Mouse (Mus musculus) CD4-positive, CD25-positive, alpha-beta regulatory T cell, adult 4 months (primary cell): ENCODE data around the gene Actn3. TPM values are rescaled to one million over a fixed set of nuclear protein-coding genes. Genes with fewer than 3 reads are reported as not detected.
A peak's percentile ranks its signal among the peaks of the same experiment; 100 is the strongest.
"Not testable (repeated sequence)": the region's sequence is repeated elsewhere in the genome, so short reads cannot be mapped to it uniquely, and the experiment has no call there.

Experiments used
- ATAC-seq: one replicate; pipeline ENCODE4 v1.8.0; 2017
- polyA plus RNA-seq, 2 experiments: library from polyadenylated mRNA; unstranded; fragments of 100-300 nt; shearing (Covaris generic); gene quantifications; one replicate each; pipeline ENCODE4 v1.2.1; 2017

Actn3 gene
- polyA plus RNA-seq, 2 experiments from 2014 or later = not detected

DNA sequence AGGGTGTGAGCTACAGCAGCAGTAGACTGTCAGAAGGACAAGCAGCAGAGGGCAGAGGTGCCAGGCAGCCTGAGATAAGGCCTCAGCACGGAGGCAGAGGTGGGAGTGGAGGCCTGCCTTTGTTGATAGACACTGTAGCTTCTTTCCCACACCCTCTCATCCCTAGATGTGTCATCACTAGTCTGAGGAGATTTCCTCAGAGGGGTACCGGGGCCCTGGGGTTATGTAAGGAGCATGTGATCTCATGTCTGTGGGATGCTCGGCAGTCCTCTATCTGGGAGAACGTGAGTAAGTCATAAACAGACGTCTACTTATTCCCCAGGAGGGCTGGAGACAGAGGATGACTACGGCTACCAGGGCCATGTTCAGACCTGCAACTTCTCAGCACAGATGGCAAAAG is 18.6 kb downstream of the Actn3 start:
- ATAC-seq = no peak

DNA sequence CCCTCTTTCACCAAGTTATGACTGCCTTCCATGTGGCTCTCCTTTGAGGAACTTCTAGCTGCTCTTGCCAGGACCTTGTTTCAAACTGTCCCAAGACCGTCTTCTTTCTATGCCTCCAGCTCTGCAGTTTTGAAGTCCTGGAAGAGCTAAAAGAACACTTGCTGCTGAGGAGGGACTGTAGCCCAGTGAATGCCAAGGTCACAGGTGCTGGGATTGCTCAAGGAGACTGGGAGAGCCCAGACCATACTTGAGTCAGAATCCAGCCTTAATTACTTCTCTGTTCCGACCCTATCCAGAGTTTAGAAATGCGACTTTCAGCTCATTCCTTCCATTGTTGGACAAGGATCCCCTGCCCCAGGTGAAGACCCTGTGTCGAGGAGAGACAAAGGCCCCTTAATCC is 21.8 kb downstream of the Actn3 start:
- ATAC-seq = no peak

DNA sequence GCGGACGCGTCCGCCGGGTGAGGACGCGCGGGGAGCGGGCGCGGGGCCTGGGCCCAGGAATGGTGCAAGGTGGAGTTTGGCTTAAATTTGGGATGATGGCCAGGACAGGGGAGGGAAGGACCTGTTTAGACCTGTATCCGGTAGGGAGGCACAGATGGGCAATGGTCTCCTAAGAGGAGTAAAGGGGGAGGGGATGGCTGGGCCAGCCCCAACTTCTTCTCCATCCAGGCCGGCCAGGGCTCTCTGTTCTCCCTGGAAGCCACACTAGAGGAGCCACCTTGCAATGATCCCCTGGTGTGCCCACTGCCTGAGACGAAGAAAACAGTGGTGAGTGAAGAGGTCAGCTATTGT is 22.3 kb downstream of the Actn3 start:
- ATAC-seq = no peak

DNA sequence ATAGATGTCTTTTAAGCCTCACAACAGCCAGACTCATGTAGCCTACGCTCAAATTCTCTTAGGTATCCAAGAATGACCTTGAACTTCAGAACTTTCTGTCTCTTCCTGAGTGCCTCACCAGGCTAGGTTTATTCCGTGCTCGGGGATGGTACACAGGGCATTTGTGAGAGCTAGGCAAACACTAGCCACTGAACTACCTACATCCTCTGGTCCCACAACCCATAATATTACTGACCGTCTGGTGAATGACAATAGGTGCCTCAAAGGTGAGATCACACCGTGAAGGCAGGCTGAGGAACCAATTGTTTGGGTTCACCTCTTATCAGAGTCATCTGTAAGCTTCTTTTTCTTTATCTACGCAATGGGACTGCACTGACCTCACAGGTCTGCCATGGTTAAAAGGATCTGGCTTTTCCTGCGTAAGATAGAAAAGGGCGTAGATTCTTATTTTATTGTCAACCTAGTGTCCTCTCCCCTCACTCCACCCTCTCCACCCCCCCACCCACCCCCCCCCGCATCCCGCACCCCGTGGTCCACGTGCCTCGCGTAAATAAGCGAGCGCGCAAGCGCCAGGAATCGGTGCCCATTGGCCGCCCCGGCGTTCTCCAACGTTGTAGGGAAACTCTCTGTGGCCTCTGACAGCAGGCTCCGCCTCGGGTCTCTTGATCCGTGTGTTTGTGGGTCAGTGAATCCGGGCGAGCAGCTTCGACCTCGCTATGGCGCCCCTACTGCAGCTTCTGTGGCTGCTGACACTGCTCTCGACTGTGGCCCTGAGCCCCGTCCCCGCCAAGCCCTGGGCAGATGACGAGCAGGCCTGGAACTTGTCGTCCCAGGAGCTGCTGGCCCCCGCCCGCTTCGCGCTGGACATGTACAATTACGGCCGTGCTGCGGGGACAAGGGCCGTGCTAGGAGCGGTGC is 22.9 kb downstream of the Actn3 start, which contains the start of gene Ctsf:
Gene Ctsf, plus strand, starts transcription at position 579 of the 918 bp plus-strand sequence.
- no peak for ATAC-seq

DNA sequence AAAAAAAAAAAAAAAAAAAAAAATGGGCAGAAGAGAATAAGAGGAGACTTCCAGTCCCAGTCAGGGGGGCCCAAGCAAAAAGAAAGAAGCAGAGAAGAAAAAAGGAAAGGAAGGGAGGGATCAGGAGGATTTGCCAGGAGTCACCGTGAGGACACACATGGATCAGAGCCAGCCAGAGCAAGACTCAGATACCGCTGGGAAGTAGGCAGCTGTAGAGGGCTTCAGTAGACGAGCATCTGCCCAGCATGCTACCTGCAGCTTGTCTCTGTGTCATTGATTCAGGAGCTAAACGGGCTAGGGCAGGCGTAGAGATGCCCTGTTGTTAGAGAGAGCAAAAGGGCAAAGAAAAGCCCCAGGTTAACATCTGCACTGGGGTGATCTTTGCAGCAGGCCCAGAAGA is 27.4 kb downstream of the Actn3 start:
- ATAC-seq = no peak

DNA sequence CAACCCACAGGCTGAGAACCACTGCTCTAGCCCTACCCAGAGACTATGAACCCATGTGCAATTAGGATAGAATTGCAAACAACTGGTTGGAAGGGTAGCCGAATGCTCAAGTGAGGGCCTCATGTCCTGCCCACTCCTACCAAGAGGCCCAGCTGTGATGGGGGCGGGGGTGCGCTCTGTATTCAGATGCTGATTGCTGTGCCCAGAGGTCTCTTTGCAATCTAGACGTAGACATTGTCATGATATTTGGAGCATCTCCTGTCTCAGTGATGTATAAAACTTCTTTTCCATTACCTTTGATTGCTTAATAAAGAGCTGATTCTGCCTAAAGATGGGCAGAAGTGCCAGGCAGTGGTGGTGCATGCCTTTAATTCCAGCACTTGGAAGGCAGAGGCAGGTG is 27.9 kb downstream of the Actn3 start:
- no peak for ATAC-seq

DNA sequence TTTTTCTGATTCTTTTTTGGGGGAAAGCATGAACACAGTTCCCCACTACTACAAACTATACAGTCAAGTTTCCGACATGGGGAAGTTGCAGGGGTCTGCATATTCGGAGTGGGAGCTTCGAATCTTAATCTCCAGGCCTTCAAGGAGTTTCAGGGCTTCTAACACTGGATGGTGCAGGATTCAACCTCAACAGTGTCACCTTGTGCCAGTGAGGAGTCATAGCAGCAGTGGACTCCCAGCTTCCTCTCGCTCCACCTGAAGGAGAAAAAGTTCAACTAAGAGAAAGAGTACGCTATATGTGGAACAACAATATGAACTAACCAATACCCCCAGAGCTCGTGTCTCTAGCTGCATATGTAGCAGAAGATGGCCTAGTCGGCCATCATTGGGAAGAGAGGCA is 30.2 kb downstream of the Actn3 start:
- peak; percentile 79 for ATAC-seq

DNA sequence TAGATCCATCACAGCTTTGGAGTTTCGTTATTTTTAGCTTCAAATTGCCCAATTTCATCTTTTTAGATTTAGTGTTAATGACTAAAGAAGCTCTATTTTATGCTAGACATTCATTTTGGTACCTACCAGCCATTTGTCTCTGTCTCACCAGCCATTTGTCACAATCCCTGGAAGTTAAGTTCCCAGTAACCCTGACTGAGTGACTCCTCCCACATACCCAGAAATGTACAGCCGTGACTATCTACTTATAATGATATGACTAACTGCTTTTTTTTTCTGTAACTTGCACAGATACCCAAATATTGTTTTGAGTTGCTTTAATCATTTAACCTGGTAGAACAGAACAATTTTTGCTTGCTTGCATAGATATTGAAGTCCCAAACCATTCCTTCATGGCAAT is 31.9 kb downstream of the Actn3 start:
- ATAC-seq = no peak

DNA sequence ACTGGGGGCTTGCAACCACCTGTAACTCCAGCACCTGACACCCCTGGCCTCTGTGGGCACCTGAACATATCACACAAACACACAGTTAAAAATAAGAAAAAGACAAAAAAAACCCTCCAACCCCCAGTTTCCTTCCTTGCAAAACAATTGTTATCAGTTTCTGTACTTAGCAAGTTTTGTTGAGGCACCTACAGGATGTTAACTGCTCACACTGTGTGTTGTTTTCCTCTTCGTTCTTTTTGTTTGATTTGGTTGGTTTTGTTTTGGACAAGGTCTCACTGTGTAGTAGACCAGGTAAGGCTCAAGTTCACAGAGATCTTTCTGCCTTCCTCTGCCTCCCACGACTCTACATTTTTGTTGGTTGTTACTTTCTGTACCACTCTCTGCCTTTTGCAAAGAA is 35.1 kb downstream of the Actn3 start:
- ATAC-seq = peak; percentile 31

DNA sequence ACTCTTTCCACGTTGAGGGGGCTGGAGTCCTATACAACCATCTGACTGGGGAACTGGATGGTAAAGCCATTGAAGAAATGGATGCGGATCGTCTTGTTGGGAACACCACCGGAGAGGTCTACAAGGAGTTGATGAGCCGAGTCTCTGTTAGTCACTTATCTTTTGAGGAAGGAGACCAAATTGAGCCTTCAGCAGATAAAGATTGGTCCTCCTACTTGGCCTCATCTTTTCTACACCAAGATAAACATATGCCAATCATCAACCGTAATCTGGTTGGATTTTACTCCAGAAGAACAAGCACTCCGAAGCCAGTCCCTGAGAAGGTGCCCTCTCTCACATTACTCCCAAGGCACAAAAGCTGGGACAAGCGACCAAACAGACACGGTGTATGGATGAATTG is 36.9 kb downstream of the Actn3 start:
- no peak for ATAC-seq

DNA sequence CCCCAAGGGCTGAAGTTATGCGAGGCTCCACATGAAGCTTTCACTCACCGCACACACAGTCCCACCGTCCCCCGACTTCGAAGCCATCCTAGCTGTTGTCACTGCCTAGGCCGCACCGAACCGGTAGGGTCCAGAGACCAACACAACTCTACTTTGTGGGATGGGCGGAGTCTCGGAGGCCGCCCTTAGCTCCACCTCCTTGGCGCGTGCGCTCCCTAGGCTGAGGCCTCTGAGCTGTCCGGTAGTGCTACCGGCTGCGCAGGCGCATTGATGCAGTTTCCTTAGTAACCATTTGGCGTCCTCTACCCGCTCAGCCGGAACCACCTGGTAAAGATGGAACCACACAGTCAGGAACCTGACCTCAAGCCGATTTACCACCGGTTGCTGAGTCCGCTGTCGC is 38.6 kb downstream of the Actn3 start, which contains the start of the genes Ccs and Ccdc87:
Gene Ccs, minus strand, starts transcription at position 184 of the 400 bp plus-strand sequence.
Gene Ccdc87, plus strand, starts transcription at position 218 of the 400 bp plus-strand sequence.
- peak; percentile 97 for ATAC-seq

DNA sequence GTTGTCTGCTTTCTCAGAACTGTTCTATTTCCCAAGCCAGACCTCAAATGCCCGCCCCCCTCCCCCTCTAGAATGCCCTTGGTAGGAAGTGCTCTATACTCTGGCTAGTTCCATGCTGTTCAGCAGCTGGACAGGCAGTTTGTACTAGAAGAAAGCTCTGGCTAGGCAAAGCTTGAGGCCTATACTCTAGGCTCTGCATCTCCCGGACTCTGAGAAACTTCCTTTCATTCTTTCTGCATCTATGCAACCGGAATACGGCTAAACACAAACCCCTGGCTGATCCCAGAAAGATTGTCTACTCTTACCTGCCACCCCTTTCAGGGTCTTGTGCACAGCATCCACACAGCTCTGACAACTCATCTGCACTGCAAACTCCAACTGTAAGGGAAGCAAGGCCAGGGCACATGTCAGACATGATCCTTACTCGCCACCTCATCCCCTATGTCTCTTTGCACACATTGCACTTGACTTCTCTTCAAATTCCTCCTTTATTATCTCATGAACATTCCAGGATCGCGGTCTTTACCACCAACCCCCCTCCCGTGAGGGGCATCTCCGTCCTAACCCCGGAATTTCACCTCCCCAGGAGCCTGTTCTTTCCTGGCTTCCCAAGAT is 39.1 kb downstream of the Actn3 start:
- ATAC-seq = no peak

DNA sequence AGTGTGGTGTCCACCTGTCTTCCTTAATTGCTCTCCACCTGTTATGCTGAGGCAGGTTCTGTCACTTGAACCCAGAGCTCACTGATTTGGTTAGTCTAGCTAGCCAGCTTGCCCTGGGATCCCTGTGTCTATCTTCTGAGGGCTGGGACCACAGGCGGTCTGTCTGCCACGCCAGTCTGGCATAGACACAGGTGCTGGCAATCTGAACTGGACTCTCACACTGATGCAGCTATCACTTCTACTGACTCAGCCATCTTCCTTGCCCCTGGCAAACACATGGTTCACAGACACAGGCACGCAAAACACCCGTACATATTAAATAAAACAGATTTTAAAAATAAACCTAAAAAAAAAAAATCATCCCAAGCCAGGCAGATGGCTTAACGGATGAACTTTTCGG is 40.7 kb downstream of the Actn3 start:
- no peak for ATAC-seq

DNA sequence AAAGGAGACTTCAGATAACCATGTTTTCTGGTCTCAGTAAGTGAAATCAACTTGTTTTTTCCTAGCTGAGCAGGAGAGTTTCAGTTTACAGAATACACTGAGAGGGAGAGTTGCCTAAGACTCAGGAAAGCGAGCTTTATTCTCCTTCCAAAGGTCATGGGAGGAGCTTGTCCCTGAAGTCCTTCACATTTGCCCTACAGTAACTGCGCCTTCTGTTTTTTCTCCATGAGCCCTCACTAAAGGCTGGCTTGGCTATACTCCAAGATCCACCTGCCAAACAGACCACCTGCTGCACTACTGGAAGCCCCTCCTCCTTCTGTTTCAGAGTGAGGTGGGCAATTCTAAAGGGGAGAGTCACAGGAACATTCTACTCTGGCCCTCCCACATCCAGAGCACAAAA is 41.6 kb downstream of the Actn3 start:
- no peak for ATAC-seq

DNA sequence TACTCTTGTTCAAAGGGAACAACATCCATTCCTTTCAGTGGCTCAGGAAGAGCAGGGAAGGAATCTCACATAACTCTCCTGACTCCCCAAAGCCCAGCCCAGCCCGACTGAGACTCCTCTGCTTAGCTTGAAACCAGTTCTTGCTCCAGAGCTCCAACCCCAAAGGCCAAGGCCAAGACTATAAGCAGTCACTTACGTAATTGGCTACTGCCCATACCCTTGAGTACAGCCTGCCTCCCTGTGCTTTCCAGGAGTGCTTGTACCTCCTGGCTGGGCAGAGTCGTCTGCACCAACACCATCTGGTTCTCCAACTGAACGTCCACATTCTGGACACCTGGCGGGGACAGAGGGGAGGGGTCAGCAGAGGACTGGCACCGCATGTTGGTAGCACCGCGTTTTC is 43.7 kb downstream of the Actn3 start:
- no peak for ATAC-seq

DNA sequence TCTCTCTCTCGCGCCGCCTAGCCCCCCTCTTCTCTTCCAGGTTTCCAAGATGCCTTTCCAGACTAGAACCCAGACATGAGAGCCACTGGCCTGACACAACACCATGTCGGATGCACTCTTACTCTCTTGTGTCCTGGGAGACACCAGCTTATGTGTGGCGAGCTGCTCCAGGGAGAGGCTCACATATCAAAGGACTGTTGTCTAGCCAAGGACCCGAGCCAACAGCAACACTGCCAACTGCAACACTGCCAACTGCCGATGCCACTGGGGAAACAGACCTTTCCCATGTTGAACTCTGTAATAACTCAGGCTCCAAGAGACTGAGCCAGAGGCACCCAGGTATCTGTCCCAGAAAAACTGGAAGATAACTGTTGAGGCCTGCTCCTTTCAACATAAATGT is 48.6 kb downstream of the Actn3 start:
- no peak for ATAC-seq

DNA sequence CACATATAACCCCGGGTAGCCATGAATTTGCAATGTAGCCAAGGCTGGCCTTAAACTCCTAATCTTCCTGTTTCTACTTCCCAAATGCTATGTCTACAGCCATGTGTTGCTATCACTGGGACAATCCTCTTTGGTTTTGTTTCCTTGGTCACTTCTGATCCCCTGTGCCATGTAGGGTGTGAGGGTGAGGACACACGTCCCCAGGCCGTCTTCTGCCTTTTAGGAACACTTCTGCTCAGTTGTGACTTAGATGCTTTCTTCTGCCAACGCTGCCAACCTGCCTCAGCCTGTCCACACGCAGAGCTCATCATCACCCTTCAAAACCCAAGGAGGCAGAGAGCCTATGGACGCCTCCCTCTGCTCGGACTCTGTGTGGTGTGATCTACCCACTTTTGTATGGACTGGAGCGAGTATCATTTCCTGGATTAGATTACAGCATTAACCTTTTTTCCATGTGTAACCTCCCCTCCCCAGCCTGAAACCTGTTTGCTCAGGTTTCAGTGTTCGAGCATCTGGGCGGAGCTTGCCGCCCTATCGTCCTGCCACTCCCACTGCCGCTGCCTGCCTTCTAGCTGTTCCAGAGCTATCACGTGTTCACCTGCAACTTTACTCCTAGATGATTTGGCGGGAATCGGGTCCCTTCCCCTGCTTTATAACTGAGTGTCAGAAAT is 49.1 kb downstream of the Actn3 start:
- ATAC-seq = no peak

DNA sequence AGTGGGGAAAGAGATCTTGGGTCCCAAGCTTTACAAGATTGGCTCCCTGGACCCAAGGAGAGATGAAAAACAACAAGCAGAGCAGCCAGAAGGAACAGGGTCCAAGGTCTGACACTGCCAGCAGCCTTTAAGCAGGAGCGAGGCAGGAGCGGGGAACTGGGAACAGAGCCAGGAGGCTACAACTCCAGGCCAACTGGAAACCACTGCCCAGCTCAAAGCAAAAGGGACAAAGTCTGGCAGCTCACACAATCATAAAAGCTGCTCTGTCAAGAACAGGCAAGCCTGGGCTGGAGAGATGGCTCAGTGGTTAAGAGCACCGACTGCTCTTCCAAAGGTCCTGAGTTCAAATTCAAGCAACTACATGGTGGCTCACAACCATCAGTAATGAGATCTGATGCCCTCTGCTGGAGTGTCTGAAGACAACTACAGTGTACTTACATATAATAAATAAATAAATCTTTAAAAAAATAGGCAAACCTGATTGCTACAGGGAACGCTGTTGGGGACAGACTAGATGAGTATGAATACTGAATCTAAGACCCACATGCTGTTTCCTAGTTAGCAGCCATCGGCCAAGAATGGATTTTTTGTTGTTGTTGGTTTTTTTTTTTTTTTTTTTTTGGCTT is 56.9 kb downstream of the Actn3 start:
- ATAC-seq = no peak

DNA sequence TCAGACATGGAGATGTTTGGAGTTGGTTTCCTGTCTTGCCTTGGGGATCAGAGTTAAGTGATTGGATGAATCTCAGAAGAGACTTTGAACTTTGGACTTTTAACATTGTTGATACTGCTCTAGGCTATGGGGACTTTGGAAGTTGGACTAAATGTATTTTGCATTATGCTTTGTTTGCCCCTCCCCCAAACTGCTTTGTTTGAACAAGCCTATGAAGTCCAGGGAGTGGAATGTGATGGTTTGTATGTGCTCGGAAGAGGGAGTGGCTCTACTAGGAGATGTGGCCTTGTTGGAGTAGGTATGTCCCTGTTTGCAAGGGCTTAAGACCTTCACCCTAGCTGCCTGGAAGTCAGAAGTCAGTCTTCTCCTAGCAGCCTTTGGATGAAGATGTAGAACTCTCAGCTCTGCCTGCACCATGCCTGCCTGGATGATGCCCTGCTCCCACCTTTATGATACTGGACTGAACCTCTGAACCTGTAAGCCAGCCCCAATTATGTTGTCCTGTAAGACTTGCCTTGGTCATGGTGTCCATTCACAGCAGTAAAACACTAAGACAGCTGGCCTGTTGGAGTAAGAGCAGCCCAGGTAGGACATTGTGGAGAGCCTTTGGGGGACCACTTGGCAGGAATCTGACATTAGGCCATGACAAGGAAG is 60.4 kb downstream of the Actn3 start:
- no peak for ATAC-seq

DNA sequence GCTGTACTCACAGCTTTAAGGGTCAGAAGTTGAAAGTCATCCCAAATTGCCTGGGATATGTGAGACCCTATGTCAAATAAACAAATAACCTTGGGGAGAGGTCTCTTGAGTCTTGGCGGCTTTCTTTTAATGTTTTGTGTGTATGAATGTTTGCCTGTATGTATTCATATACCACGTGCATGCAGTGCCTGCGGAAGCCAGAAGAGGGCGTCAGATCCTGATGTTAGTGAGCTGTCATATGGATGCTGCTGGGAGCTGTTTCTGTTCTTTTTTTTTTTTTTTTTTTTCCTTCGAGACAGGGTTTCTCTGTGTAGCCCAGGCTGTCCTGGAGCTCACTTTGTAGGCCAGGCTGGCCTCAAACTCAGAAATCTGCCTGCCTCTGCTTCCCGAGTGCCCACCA is 64.7 kb downstream of the Actn3 start:
- no peak for ATAC-seq

DNA sequence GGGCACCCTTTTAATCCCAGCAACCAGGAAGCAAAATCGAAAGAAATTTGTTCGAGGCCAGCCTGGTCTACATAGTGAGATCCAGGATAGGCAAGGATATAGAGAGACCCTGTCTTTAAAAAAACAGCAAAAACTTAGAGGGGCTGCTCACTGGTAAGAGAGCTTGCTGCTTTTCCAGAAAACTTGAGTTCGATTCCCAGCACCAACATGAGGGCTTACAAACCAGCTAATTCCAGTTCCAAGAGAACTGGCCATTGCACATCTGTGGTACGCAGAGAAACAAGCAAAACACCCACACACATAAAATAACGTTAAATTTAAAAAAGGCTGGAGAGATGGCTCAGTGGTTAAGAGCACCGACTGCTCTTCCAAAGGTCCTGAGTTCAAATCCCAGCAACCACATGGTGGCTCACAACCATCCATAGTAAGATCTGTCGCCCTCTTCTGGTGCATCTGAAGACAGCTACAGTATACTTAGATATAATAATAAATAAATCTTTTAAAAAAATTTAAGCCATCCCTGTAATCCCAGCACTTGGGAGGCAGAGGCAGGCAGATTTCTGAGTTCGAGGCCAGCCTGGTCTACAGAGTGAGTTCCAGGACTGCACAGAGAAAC is 65.3 kb downstream of the Actn3 start:
- ATAC-seq = not testable (repeated sequence)

DNA sequence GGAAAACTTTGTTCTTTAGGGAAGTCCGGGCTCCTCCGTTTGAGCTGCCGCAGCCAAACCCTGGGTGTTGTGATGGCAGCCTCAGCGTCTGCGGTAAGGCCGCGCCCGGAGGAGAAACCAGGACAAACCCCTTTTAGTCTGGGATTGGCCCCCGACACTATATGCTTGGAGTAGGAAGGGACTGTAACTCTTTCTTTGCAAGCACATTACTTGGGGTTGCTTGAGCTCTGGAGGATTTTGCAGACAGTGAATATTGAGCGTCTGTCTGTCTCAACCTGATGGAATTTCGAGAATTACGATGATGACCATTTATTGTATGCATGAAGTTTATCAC is 65.8 kb downstream of the Actn3 start:
- ATAC-seq = no peak
